Mouse (Mus musculus) testis, adult 2 months (tissue): ENCODE data around the gene Dynlrb1.

Experiments used
- CTCF ChIP-seq: fragments of 200-500 bp; IDR thresholded peaks from 2 replicates; pipeline ENCODE4 v1.5.1; 2012; ENCODE audit warnings: low read depth, mild to moderate bottlenecking, inconsistent platforms, low read length, moderate library complexity; ENCODE audit not compliant: control insufficient read depth, insufficient read depth, insufficient replicate concordance
- POLR2A ChIP-seq: fragments of 200-500 bp; IDR thresholded peaks from 2 replicates; pipeline ENCODE4 v1.6.1; 2012; ENCODE audit warnings: low read depth, mild to moderate bottlenecking, inconsistent platforms, low read length, moderate library complexity; ENCODE audit not compliant: control insufficient read depth

DNA sequence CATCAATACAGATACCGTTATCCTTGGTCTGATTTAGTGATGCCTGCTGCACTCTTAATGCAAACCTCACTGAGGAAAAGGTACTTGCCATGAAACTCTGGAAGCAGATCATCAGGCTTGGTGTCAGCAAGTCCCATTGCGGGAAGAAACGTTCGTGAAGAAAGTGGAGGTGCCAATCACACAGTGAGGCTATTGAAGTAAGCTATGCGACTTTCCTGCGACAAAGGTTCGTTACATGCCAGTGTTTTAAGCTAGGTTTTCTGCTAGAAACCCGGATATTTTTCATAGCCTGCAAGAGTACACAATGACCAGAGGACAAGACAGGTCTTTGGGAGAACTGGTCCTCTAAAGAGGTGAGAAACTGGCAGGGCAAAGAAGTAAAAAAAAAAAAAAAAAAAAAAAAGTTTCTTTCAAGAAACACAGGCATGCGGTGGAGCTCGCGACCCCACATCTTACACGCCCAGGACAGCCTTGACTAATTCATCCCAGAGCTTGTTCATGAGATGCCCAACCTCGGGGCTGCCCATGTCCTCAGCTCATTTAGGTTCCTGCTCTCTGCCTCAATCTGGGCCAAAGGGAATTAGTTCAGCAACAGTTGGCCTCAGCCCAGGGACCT lies 479 bp upstream of the Dynlrb1 start:
- TF ChIP-seq CTCF (no peak), POLR2A (no peak)
